Mouse (Mus musculus) CH12.LX (cell line): ENCODE results near the gene Fam122c.

Experiments
- CHD1 ChIP-seq: IDR thresholded peaks from 2 replicates; pipeline ENCODE4 v1.6.1; 2012; ENCODE audit warnings: low read depth, low read length, improper control_type of control experiment, inconsistent platforms
- CTCF ChIP-seq, 2 experiments: IDR thresholded peaks in 1 of 2; conservative IDR thresholded peaks in 1 of 2; 2 replicates each; pipeline ENCODE4 v1.5.1; 2011 to 2012; ENCODE audit warnings: low read depth in 2 of 2, low read length in 2 of 2, improper control_type of control experiment in 1 of 2, inconsistent platforms in 1 of 2, mild to moderate bottlenecking in 1 of 2, moderate library complexity in 1 of 2
- JUND ChIP-seq: conservative IDR thresholded peaks from 2 replicates; pipeline ENCODE4 v1.6.1; 2011; ENCODE audit warnings: low read depth, low read length, improper control_type of control experiment
- MAFK ChIP-seq: IDR thresholded peaks from 2 replicates; pipeline ENCODE4 v1.6.1; 2011; ENCODE audit warnings: low read length, improper control_type of control experiment; ENCODE audit not compliant: insufficient replicate concordance
- NELFE ChIP-seq: IDR thresholded peaks from 2 replicates; pipeline ENCODE4 v1.6.1; 2011; ENCODE audit warnings: low read depth, low read length, improper control_type of control experiment
- POLR2A ChIP-seq: IDR thresholded peaks from 2 replicates; pipeline ENCODE4 v1.6.1; 2011; ENCODE audit warnings: low read depth, mild to moderate bottlenecking, improper control_type of control experiment, low read length
- SMC3 ChIP-seq: IDR thresholded peaks from 2 replicates; pipeline ENCODE4 v1.6.1; 2011; ENCODE audit warnings: low read depth, low read length, improper control_type of control experiment
- USF1 ChIP-seq: IDR thresholded peaks from 2 replicates; pipeline ENCODE4 v1.6.1; 2014; ENCODE audit warnings: low read depth, mild to moderate bottlenecking, inconsistent platforms, low read length, improper control_type of control experiment
- ZKSCAN1 ChIP-seq: IDR thresholded peaks from 2 replicates; pipeline ENCODE4 v1.6.1; 2012; ENCODE audit warnings: low read depth, inconsistent platforms, low read length, improper control_type of control experiment, borderline replicate concordance
- ZNF384 ChIP-seq: IDR thresholded peaks from 2 replicates; pipeline ENCODE4 v1.6.1; 2012; ENCODE audit warnings: low read depth, low read length, improper control_type of control experiment, inconsistent platforms

- TF ChIP-seq POLR2A: no peak
- TF ChIP-seq SMC3: no peak
- no peak for TF ChIP-seq JUND
- no peak for TF ChIP-seq ZKSCAN1
- TF ChIP-seq ZNF384: no peak
- no peak for TF ChIP-seq CTCF (conservative IDR thresholded peaks at IDR 0.05 in 1 of 2, IDR thresholded peaks at IDR 0.05 in 1 of 2; ENCODE audit: low read depth in 2 of 2, low read length in 2 of 2)
- TF ChIP-seq NELFE: no peak
- TF ChIP-seq MAFK: no peak
- TF ChIP-seq CHD1: no peak
- no peak for TF ChIP-seq USF1
Measured at GRCm38 (mm10) chrX:53330396-53330795, 57.2 kb downstream of the Fam122c start.
